Mouse (Mus musculus): ENCODE results near the gene Nfic.

The Nfic gene

GRCm38 (mm10) chr10:81387716-81388115 lies 67.7 kb downstream of the Nfic start:
- DNase-seq (ENCODE audit: low read depth, low spot score), result no peak

DNA sequence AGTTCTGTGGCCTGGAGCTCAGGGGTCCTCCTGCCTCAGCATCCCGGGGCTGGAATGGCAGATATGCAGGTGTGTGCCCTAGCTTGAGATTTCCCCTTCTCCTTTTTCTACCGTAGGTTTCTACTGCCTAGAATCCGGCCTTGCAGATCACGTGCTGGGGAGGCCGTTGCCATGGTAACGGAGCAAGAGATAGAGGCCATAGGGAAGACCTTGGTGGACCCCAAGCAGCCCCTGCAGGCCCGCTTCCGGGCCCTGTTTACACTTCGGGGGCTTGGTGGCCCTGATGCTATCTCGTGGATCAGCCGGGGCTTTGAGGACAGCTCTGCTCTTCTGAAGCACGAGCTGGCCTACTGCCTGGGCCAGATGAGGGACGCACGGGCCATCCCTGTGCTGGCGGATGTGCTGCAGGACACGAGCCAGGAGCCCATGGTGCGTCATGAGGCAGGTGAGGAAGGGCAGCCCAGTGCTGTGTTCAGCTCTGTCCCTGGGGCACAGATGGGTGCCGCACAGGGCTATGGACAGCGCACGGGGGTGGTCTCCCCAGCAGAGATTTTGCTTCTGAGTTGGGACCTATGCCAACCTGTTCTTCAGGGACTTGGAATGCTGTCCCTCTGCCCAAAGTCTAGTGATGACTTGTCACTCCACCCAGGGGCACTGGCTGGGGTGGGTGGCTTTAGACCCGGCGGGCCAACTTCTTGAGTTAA lies 69.7 kb downstream of the Nfic start:
- DNase-seq (ENCODE audit: low read depth, low spot score), result peak; percentile 64

- DNase-seq (ENCODE audit: low read depth, low spot score), result no peak
Measured at GRCm38 (mm10) chr10:81384605-81384982, 70.8 kb downstream of the Nfic start.

DNA sequence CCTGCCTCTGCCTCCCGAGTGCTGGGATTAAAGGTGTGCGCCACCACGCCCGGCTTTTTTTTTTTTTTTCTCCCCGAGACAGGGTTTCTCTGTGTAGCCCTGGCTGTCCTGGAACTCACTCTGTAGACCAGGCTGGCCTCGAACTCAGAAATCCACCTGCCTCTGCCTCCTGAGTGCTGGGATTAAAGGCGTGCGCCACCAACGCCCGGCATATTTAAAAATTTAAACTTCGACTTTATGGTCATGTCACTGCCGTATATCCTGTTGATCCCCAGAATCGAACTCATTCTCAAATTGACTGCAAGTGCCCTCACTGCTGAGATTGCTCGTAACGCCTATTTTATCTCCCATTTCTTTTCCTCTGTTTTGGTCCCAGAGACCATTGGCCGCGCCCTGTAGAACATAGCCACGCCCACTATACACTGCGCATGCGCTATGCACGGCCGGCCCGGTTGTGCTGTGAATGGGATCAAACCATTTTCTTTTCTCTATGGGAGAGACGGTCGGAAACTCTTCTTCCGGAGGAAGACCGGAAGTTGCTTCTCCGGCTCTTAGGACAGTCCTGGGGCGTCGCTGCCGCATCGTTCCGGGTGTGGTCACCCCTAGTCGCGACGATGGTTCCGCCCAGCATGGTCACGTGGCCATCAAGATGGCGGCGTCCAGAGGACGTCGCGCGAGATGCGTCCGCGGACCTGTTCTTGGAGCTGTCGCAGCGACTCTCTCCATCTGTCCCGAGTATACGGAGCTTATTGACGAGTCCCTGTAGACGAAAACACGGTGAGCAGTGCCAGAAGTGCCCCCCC lies 71.4 kb downstream of the Nfic start, which contains the start of the genes Dohh and Gm48551:
TSS of gene Dohh (plus strand) at position 627 of the 803 bp plus-strand sequence.
TSS of gene Gm48551 (plus strand) at position 665 of the 803 bp plus-strand sequence.
- peak; percentile 100 for DNase-seq (ENCODE audit: low read depth, low spot score)

DNA sequence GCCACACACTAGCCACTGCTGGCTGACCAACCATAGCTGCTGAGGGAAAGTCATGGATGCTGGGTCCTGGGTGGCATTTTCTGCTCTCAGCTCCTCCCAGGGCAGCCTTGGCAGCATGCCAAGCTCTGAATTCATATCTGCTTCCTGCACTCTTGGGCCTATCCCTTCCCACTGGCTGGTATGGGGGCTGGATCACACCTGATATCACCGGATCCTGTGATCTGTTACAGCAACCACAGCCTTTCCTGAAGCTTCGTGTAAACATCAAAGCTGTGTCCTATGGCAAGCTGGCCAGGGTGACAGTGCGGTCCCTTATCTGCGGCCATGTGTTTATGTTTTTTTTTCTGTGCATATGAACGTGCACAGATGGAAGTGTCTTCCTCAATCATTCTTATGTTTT lies 73.4 kb downstream of the Nfic start:
- DNase-seq (ENCODE audit: low read depth, low spot score), result no peak

DNA sequence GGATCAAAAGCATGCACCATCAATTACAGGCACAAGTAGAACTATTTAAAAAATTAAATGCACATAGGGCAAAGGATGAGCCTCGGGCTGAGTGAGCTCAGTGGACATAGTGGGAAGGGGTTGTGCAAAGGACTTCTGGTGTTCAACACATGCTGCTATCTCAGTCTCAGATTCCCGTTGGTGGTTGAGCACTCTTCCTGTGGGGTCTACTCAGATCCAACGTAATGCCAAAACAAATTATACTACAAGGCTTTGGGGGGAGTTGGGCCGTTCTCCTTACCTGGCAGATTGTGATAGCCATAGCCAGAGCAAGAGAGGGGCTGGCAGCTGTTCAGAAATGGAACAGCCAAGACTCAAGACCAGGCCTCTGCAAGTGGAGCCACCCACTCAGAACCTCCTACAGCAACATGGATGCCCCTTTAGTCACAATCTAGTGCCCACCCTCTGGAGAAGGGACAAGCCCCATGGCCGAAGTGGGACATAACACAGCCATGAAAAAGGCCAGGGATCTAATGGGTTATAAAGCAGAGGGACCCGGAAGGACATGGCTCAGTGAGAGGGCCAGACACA lies 75.5 kb downstream of the Nfic start:
- no peak for DNase-seq (ENCODE audit: low read depth, low spot score)

DNA sequence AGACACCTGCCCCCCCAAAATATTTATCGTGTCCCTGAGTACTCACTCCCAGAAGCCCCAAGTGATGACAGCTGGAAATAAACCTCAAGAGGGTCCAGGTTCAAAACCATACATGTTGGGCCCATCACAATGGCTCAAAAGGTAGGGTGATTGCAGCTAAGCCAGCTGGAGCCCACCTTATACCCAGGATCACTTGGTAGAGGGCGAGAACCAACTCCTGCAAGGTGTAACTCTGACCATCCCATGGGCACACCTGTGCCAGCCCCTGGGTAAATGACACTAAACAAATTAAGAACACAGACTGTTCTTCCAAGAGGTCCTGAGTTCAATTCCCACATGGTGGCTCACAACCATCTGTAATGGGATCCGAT lies 76.3 kb downstream of the Nfic start:
- no peak for DNase-seq (ENCODE audit: low read depth, low spot score)

- DNase-seq (ENCODE audit: low read depth, low spot score), result peak; percentile 100
Measured at GRCm38 (mm10) chr10:81378553-81379182, 76.8 kb downstream of the Nfic start.

DNA sequence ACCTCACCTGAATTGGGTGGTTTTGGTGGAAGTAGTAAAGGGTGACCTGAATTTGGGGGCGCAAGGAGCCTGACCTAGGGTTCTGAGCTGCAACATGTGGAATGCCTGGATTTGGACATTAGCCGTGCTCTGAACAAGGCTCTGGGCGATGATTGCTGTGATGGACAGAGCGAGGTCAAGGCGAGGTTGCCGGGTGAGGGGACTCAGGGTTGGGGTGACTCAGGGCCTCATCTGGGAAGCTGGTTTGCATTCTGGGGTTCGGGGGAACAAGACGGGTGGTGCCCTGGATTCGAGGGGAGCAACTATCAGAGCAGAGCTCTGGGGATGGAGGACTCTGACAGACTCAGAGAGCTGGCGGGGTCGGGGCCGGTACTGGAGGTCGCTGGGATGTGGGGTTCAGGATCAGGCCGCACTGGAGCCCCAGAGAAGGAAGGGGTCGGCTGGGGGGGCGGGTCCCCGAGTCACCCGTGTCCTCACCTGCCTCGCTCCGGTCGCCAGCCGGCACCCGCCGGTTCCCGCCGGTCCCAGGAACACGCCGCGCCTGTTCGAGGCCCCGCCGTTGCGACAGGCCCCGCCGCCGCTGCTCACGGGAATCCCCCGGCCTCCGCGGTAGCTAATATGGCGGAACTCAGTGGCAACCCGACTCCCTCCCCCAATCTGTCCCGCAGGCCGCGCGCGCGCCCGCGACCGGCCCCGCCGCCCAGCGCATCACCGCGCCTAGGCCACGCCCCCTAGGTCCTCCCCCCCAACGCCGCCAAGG lies 77.5 kb downstream of the Nfic start, which contains the start of gene Fzr1:
TSS of gene Fzr1 (minus strand) at position 724 of the 760 bp plus-strand sequence.
- DNase-seq (ENCODE audit: low read depth, low spot score), result no peak

- no peak for DNase-seq (ENCODE audit: low read depth, low spot score)
Measured at GRCm38 (mm10) chr10:81377362-81377664, 78.1 kb downstream of the Nfic start.

GRCm38 (mm10) chr10:81376561-81377361 lies 78.7 kb downstream of the Nfic start:
- peak; percentile 63 for DNase-seq (ENCODE audit: low read depth, low spot score)

- no peak for DNase-seq (ENCODE audit: low read depth, low spot score)
Measured at GRCm38 (mm10) chr10:81375322-81375721, 80.1 kb downstream of the Nfic start.

DNA sequence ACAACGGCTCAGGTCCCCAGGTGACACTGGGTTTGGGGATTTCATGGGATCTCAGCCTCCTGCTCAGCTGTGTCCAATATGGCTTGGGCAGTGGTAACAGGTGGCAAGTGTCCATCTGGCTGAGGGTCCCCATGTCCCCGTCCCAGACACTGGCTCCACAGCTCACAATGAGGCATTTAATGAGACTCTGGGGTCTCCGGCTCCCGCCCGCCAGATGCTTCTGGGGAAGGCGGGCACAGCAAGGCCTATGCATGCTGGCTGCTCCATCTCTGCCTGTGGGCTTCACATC lies 88.3 kb downstream of the Nfic start:
- DNase-seq (ENCODE audit: low read depth, low spot score), result no peak

- no peak for DNase-seq (ENCODE audit: low read depth, low spot score)
Measured at GRCm38 (mm10) chr10:81366477-81367206, 88.8 kb downstream of the Nfic start.

GRCm38 (mm10) chr10:81365672-81366476 lies 89.6 kb downstream of the Nfic start, which contains the start of gene 4930404N11Rik:
4930404N11Rik (minus strand) TSS chr10:81365816.
- peak; percentile 91 for DNase-seq (ENCODE audit: low read depth, low spot score)

GRCm38 (mm10) chr10:81365073-81365472 lies 90.4 kb downstream of the Nfic start:
- no peak for DNase-seq (ENCODE audit: low read depth, low spot score)

- DNase-seq (ENCODE audit: low read depth, low spot score), result no peak
Measured at GRCm38 (mm10) chr10:81364666-81365065, 90.8 kb downstream of the Nfic start.

- peak; percentile 59 for DNase-seq (ENCODE audit: low read depth, low spot score)
Measured at GRCm38 (mm10) chr10:81363436-81364346, 91.7 kb downstream of the Nfic start.

Measured in ZHBTc4 (cell line).